In the genomic region with DNA sequence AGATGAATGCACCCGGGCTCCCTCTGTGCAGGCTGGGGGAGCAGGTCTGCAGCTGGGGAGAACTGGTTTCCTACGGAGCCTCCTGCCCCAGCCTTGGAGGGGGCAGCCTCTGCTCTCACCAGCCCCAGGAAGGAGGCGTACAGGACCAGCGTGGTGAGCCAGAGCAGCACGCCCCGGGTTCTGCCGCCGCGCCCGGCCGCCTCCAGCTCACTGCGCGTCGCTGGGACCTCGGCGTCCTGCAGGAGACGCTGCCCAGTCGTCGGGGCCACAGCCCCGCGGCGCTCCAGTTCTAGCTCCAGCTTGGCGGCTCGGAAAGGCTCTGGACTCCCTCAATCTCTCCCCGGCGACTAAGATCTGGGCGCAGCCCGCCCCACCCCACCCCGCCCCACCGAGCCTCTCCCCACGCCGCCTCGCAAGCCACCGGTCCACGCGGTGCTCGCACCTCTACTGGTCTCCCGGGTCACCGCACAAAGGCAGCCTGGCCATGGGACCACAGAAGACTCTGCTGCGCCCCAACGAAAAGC, we compare ENCODE assay signal across 8 mouse cellular contexts. TPM values are rescaled to one million over a fixed set of nuclear protein-coding genes. Genes with fewer than 3 reads are reported as not detected.
A peak's percentile ranks its signal among the peaks of the same experiment; 100 is the strongest.
DNase-seq lines count a peak whose midpoint lies in the region; ATAC-seq and TF ChIP-seq lines count a peak whose summit lies in the region.

Mfsd4b2 (minus strand) TSS at position 308 of the 524 bp plus-strand sequence.

- H3K27ac ChIP-seq in heart, embryonic 10.5 days = peak within 1 kb of the TSS; percentile 76
- no peak within 1 kb of the TSS for H3K27ac ChIP-seq in forebrain, embryonic 15.5 days (replicated peaks)
- no peak within 1 kb of the TSS for H3K27ac ChIP-seq in kidney, postnatal 0 days
- no peak within 1 kb of the TSS for H3K27ac ChIP-seq in midbrain, embryonic 14.5 days (replicated peaks; ENCODE audit: low read depth, low read length)

- peak within 1 kb of the TSS; percentile 64 for H3K4me3 ChIP-seq in heart, embryonic 10.5 days
- H3K4me3 ChIP-seq in forebrain, embryonic 15.5 days = peak within 1 kb of the TSS; percentile 38
- H3K4me3 ChIP-seq in kidney, postnatal 0 days (replicated peaks; ENCODE audit: low read depth, low read length) = peak within 1 kb of the TSS; percentile 34
- peak within 1 kb of the TSS; percentile 40 for H3K4me3 ChIP-seq in midbrain, embryonic 14.5 days (replicated peaks; ENCODE audit: low read depth, low read length)

- 2% methylated on average over 41 of the region's 41 CpGs for WGBS in heart, embryonic 10.5 days
- WGBS in forebrain, embryonic 15.5 days = 2% methylated on average over 41 of the region's 41 CpGs
- WGBS in kidney, postnatal 0 days = under 1% methylated on average over 36 of the region's 41 CpGs
- whole genome bisulfite sequencing in midbrain, embryonic 14.5 days = 2% methylated on average over 40 of the region's 41 CpGs

- peak; percentile 37; the same call in 1 of the 2 replicates for TF ChIP-seq CTCF in kidney, postnatal 0 days (IDR thresholded peaks at IDR 0.05; ENCODE audit: low read depth)

- no peaks in the 10 kb centered on the region for H3K9me3 ChIP-seq in heart, embryonic 10.5 days
- no peaks in the 10 kb centered on the region for H3K9me3 ChIP-seq in forebrain, embryonic 15.5 days
- H3K9me3 ChIP-seq in kidney, postnatal 0 days (replicated peaks; ENCODE audit: low read length) = no peaks in the 10 kb centered on the region
- H3K9me3 ChIP-seq in midbrain, embryonic 14.5 days (ENCODE audit: control insufficient read depth, low read length) = no peaks in the 10 kb centered on the region

- H3K4me1 ChIP-seq in heart, embryonic 10.5 days = peaks cover 14% of the 10 kb centered on the region
- H3K4me1 ChIP-seq in forebrain, embryonic 15.5 days = 0 out of 2 replicates have a peak, but pooled peaks cover 5% of the 10 kb centered on the region
- H3K4me1 ChIP-seq in kidney, postnatal 0 days (replicated peaks; ENCODE audit: insufficient read depth, low read length) = 0 out of 2 replicates have a peak, but pooled peaks cover 4% of the 10 kb centered on the region
- 0 out of 2 replicates have a peak, but pooled peaks cover 3% of the 10 kb centered on the region for H3K4me1 ChIP-seq in midbrain, embryonic 14.5 days (ENCODE audit: control insufficient read depth, insufficient read depth, low read length)

- H3K9ac ChIP-seq in forebrain, embryonic 15.5 days (replicated peaks) = peak within 1 kb of the TSS; percentile 35
- peak within 1 kb of the TSS; percentile 51 for H3K9ac ChIP-seq in kidney, postnatal 0 days (ENCODE audit: low read depth, low read length)
- H3K9ac ChIP-seq in midbrain, embryonic 14.5 days (replicated peaks; ENCODE audit: low read length) = peak within 1 kb of the TSS; percentile 48

- ATAC-seq in forebrain, embryonic 15.5 days (replicated peaks) = peak; percentile 70; the same call in 1 of the 2 replicates
- no peak for ATAC-seq in kidney, postnatal 0 days (replicated peaks; ENCODE audit: low FRiP score, low read depth)
- ATAC-seq in midbrain, embryonic 14.5 days (ENCODE audit: low FRiP score, low TSS enrichment) = no peak

- H3K4me2 ChIP-seq in forebrain, embryonic 15.5 days (replicated peaks) = peak within 1 kb of the TSS; percentile 72
- peak within 1 kb of the TSS; percentile 83 for H3K4me2 ChIP-seq in kidney, postnatal 0 days (ENCODE audit: low read length)
- H3K4me2 ChIP-seq in midbrain, embryonic 14.5 days (ENCODE audit: low read length) = peak within 1 kb of the TSS; percentile 79

- H3K36me3 ChIP-seq in heart, embryonic 10.5 days = no peaks in the 10 kb centered on the region
- H3K36me3 ChIP-seq in forebrain, embryonic 15.5 days = no peaks in the 10 kb centered on the region
- H3K36me3 ChIP-seq in kidney, postnatal 0 days (ENCODE audit: insufficient read depth, low read length) = no peaks in the 10 kb centered on the region
- H3K36me3 ChIP-seq in midbrain, embryonic 14.5 days (ENCODE audit: control insufficient read depth, insufficient read depth, low read length) = no peaks in the 10 kb centered on the region

- peak; percentile 78 for DNase-seq in heart, embryonic 10.5 days (ENCODE audit: low spot score)
- no peak for DNase-seq in heart, adult 8-10 months (ENCODE audit: low spot score)
- DNase-seq in adrenal gland, adult 2 months = peak; percentile 37
- peak; percentile 62 for DNase-seq in kidney, postnatal 0 days (ENCODE audit: low spot score)
- DNase-seq in midbrain, embryonic 14.5 days = peak; percentile 62
- DNase-seq in yolk sac, embryonic 10.5 days (ENCODE audit: low spot score) = peak; percentile 46
- DNase-seq in layer of hippocampus, adult 9-10 months (ENCODE audit: low spot score) = no peak

- H3K27me3 ChIP-seq in heart, embryonic 10.5 days (ENCODE audit: insufficient read depth, poor library complexity, severe bottlenecking) = peaks cover 19% of the 10 kb centered on the region
- peaks cover 12% of the 10 kb centered on the region; the same call in 1 of the 2 replicates for H3K27me3 ChIP-seq in forebrain, embryonic 15.5 days
- H3K27me3 ChIP-seq in kidney, postnatal 0 days (ENCODE audit: insufficient read depth, low read length) = no peaks in the 10 kb centered on the region
- peaks cover 18% of the 10 kb centered on the region for H3K27me3 ChIP-seq in midbrain, embryonic 14.5 days (ENCODE audit: control insufficient read depth, insufficient read depth, low read length)

RNA-seq across cellular contexts. Expression of gene Mfsd4b2, which starts in this region (rescaled TPM):
- not detected in 2 replicates for polyA plus RNA-seq in heart, embryonic 10.5 days (2016; fragmentation: Nextera tagmentation; extraction: Ambion mirVana)
- under 1 TPM in 2 of 4 experiments, not detected in 2; 0.16 to 0.20 TPM for total RNA-seq in heart, adult 8-10 months (2022)
- total RNA-seq in adrenal gland, adult 2 months (2021) = under 1 TPM; 0.32 to 0.41 TPM
- polyA plus RNA-seq in adrenal gland, adult 2 months (2012; rRNA removed) = 0.03 TPM in 1 of 2 replicates, not detected in the other
- polyA plus RNA-seq in forebrain, embryonic 15.5 days (2015; fragmentation: Nextera tagmentation; extraction: Ambion mirVana) = not detected in 2 replicates
- polyA plus RNA-seq in kidney, postnatal 0 days (2015; fragmentation: Nextera tagmentation; extraction: Ambion mirVana) = not detected in 2 replicates
- polyA plus RNA-seq in midbrain, embryonic 14.5 days (2014; fragmentation: Nextera tagmentation; extraction: Ambion mirVana) = not detected in 2 replicates

Comparison
In these comparisons a context has a peak if more than half of its experiments do, and no peak if none do; other contexts are left out.
1. Peak in DNase-seq, H3K4me3 ChIP-seq and H3K27ac ChIP-seq in heart, embryonic 10.5 days; RNA of the gene not detected or under 1 TPM.
2. Peak in DNase-seq in adrenal gland, adult 2 months; RNA of the gene not detected or under 1 TPM.
3. Peak in ATAC-seq, H3K4me3 ChIP-seq, H3K9ac ChIP-seq and H3K4me2 ChIP-seq in forebrain, embryonic 15.5 days; RNA of the gene not detected or under 1 TPM.
4. Peak in DNase-seq, H3K4me3 ChIP-seq, H3K9ac ChIP-seq and H3K4me2 ChIP-seq in kidney, postnatal 0 days; RNA of the gene not detected or under 1 TPM.
5. Peak in DNase-seq, H3K4me3 ChIP-seq, H3K9ac ChIP-seq and H3K4me2 ChIP-seq in midbrain, embryonic 14.5 days; RNA of the gene not detected or under 1 TPM.